Mouse (Mus musculus) ES-Bruce4 (cell line): ENCODE data around the gene Vmn2r78. TPM values are rescaled to one million over a fixed set of nuclear protein-coding genes. Genes with fewer than 3 reads are reported as not detected.
"Not testable (repeated sequence)": the region's sequence is repeated elsewhere in the genome, so short reads cannot be mapped to it uniquely, and the experiment has no call there.

Source experiments
- H3K27ac ChIP-seq: 2 replicates; pipeline ENCODE4 v1.5.1; 2012; ENCODE audit warnings: low read length, inconsistent platforms; ENCODE audit not compliant: insufficient read depth
- H3K27me3 ChIP-seq: 2 replicates; pipeline ENCODE4 v1.6.1; 2012; ENCODE audit warnings: mild to moderate bottlenecking, low read length, inconsistent platforms; ENCODE audit not compliant: control insufficient read depth, poor library complexity, insufficient read depth, severe bottlenecking
- H3K36me3 ChIP-seq: 2 replicates; pipeline ENCODE4 v1.6.1; 2012; ENCODE audit warnings: inconsistent platforms, mild to moderate bottlenecking, low read length, moderate library complexity; ENCODE audit not compliant: control insufficient read depth, poor library complexity, insufficient read depth, severe bottlenecking
- H3K4me1 ChIP-seq: one replicate; pipeline ENCODE4 v1.8.1; 2011; ENCODE audit warnings: low read length; ENCODE audit not compliant: control insufficient read depth, insufficient read depth
- H3K4me3 ChIP-seq: 2 replicates; pipeline ENCODE4 v1.5.1; 2011; ENCODE audit warnings: low read depth, mild to moderate bottlenecking, low read length
- H3K9ac ChIP-seq: 2 replicates; pipeline ENCODE4 v1.6.1; 2012; ENCODE audit warnings: low read depth, mild to moderate bottlenecking, inconsistent platforms; ENCODE audit not compliant: poor library complexity, severe bottlenecking
- H3K9me3 ChIP-seq: replicated peaks from 2 replicates; pipeline ENCODE4 v1.6.1; 2012; ENCODE audit warnings: mild to moderate bottlenecking, low read length, inconsistent platforms; ENCODE audit not compliant: control insufficient read depth, poor library complexity, insufficient read depth, severe bottlenecking
- CTCF ChIP-seq: IDR thresholded peaks from one replicate; pipeline ENCODE4 v1.8.1; 2011; ENCODE audit warnings: low read depth, low read length
- EP300 ChIP-seq: IDR thresholded peaks from 2 replicates; pipeline ENCODE4 v1.6.1; 2011; ENCODE audit warnings: low read depth, low read length; ENCODE audit not compliant: insufficient read depth
- POLR2A ChIP-seq: IDR thresholded peaks from one replicate; pipeline ENCODE4 v1.8.1; 2011; ENCODE audit warnings: low read length; ENCODE audit not compliant: insufficient read depth
- polyA plus RNA-seq: library from polyadenylated mRNA; stranded (reverse); fragments of >200 nt; gene quantifications from 2 replicates; pipeline ENCODE4 v1.2.4, GENCODE M21; 2011; ENCODE audit warnings: low read depth; ENCODE audit not compliant: missing spikeins, insufficient read depth, insufficient read length

The Vmn2r78 gene
- polyA plus RNA-seq = not detected in 2 replicates

DNA sequence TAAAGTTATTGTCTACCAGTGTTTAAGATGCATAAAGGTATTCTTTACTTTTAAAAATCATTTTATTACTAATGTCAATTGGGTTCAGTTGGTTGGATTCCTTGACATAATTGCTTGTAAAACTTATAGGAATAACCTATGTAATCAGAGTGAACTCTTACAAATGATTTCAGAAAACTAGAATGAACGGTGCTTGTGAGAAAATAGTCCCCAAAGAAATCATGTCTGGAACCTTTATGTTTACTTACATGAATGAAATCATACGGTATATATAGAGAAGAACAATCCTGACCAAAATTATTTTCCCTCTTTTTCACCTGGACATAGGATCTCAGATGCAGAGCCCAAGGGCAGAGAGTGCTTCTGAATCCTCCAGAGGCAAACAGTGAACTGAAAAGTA, at the start of gene Vmn2r78:
Gene Vmn2r78 (plus strand): TSS at position 301 of the 400 bp plus-strand sequence.
- H3K9ac ChIP-seq, H3K9me3 ChIP-seq, H3K4me1 ChIP-seq, H3K36me3 ChIP-seq, H3K27ac ChIP-seq, H3K27me3 ChIP-seq, H3K4me3 ChIP-seq: not testable (repeated sequence)

DNA sequence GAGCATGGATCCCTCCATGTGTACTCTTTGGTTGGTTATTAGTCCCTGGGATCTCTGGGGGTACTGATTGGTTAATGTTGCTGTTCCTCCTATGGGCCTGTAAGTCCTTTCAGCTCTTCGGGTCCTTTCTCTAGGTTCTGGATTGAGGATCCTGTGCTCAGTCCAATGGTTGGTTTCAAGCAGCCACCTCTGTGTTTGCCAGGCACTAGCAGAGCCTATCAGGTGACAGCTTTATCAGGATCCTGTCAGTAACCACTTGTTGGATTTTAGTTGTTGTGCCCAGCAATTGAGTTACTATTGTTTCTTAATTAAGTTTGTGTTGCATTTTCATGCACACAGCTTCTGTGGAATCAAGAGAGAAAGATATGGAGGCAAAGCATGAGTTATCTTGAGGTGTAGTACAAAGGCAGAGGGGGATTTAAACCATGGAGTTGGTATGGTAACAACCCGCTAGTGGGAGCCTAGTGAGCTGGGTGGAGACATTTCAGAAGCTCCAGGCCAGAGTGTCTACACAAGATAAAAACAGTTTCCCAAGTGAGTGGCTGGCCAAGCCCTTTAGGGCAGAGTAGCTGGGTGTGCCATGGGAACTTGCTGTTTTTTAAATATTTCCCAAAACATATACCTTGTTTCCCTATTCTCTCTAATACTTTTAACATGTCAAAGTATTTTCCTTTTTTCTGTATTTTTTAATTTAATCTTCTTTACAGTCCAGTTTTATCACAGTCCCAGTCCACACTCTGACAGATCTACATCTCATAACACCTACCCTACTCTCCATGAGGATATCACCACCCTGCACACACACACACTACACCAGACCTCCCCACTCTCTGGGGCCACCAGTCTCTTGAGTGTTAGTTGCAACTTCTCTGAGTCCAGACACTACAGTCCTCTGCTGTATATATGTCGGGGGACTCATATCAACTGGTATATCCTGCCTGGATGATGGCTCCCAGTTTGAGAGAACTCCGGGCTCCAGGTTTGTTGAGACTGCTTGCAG, 25.1 kb upstream of the Vmn2r78 start:
- H3K27ac ChIP-seq = no peak overlapping the region

DNA sequence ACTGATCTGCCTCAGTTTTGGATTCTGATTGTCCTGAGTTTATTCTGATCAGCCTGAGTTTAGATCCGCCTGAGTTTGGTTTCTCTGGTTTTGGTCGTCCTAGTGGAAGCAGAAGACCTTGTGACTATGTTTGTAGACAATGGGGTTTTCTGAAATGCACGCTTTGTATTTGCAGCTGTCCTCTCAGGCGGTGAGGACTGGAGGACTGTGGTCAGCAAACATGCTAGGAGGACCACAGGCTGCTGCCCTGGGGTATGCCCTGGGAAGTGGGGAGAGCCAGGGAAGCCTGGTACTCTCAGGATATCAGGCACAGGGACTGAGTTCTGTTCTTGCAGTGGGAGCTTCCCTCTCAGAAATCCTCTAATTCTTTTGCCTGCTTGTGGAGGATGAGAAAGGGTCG, 22.4 kb downstream of the Vmn2r78 start:
- Histone ChIP-seq H3K9me3 (peaks cover 9% of the 10 kb centered on the region; the same call in 1 of the 2 replicates), H3K4me1 (no peaks in the 10 kb centered on the region), H3K27ac (no peak overlapping the region), H3K4me3 (no peak overlapping the region), H3K36me3 (no peaks in the 10 kb centered on the region), H3K27me3 (no peaks in the 10 kb centered on the region), H3K9ac (no peak overlapping the region)
- TF ChIP-seq CTCF = no peak
- TF ChIP-seq EP300 = no peak
- TF ChIP-seq POLR2A = no peak

More for the DNA sequence above, 25.1 kb upstream of the Vmn2r78 start:
- Histone ChIP-seq H3K9me3 (no peaks in the 10 kb centered on the region), H3K27me3 (no peaks in the 10 kb centered on the region), H3K36me3 (no peaks in the 10 kb centered on the region), H3K4me3 (no peak overlapping the region), H3K9ac (no peak overlapping the region), H3K4me1 (no peaks in the 10 kb centered on the region)
- TF ChIP-seq EP300 (no peak), POLR2A (no peak), CTCF (no peak)

DNA sequence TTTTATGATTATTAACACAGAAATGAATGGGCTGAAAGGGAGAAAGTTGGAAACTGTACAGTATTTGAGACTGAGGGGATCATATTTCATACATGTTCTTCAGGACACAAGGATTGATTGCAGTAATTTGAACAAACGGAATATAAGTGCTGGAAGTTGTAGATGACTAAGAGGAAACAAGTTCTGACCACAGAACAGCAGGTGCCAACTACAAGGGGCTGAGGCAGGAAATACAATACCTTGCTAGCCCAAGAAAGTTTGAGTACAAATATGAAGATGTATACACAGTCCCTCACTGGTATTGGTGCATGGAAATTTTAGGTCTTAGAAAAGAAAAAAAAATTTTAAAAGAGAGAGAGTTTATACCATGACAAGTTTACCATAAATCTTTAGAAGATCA, 79.8 kb downstream of the Vmn2r78 start:
- no peaks in the 10 kb centered on the region for H3K36me3 ChIP-seq
- H3K9ac ChIP-seq = no peak overlapping the region
- H3K27ac ChIP-seq = no peak overlapping the region
- H3K27me3 ChIP-seq = no peaks in the 10 kb centered on the region
- TF ChIP-seq EP300 (no peak), POLR2A (no peak), CTCF (no peak)
- no peaks in the 10 kb centered on the region for H3K4me1 ChIP-seq
- no peak overlapping the region for H3K4me3 ChIP-seq
- H3K9me3 ChIP-seq = no peaks in the 10 kb centered on the region

DNA sequence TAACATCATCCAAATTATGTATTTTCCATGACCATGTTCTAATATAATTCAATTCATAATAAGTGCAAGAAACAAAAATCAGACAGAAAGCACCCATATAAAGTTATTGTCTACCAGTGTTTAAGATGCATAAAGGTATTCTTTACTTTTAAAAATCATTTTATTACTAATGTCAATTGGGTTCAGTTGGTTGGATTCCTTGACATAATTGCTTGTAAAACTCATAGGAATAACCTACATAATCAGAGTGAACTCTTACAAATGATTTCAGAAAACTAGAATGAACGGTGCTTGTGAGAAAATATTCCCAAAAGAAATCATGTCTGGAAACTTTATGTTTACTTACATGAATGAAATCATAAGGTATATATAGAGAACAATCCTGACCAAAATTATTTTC, 80.9 kb downstream of the Vmn2r78 start, which contains the start of gene Vmn2r79:
Gene Vmn2r79 (plus strand): TSS at position 301 of the 400 bp plus-strand sequence.
- H3K4me3 ChIP-seq, H3K9me3 ChIP-seq, H3K4me1 ChIP-seq, H3K27me3 ChIP-seq, H3K9ac ChIP-seq, H3K36me3 ChIP-seq, H3K27ac ChIP-seq: not testable (repeated sequence)

Other genes with a start within 250 kb of the Vmn2r78 start
- gene Olfr292, start 226.8 kb upstream of the Vmn2r78 start, polyA plus RNA-seq = not detected in 2 replicates
- 0.24 TPM in 1 of 2 replicates, not detected in the other for gene Folh1, start 139.2 kb upstream of the Vmn2r78 start, polyA plus RNA-seq
- gene Vmn2r77, start 120.1 kb upstream of the Vmn2r78 start, polyA plus RNA-seq = not detected in 2 replicates
- 0.06 TPM in 1 of 2 replicates, not detected in the other for gene Vmn2r79, start 81.0 kb downstream of the Vmn2r78 start, polyA plus RNA-seq